Mouse (Mus musculus): ENCODE data around the gene 1300017J02Rik. TPM values are rescaled to one million over a fixed set of nuclear protein-coding genes. Genes with fewer than 3 reads are reported as not detected.

The 1300017J02Rik gene
- polyA plus RNA-seq, 1 experiment from 2014 or later, result 1.9 TPM

Other genes starting within 250 kb of the 1300017J02Rik start
- gene Rab6b, start 193.3 kb downstream of the 1300017J02Rik start, polyA plus RNA-seq (2014; fragmentation: Nextera tagmentation; extraction: Ambion mirVana), result 0.87 and 1.9 TPM in 2 replicates
- gene Srprb, start 102.9 kb downstream of the 1300017J02Rik start, polyA plus RNA-seq (2014; fragmentation: Nextera tagmentation; extraction: Ambion mirVana), result 65.4 and 66.0 TPM in 2 replicates
- not detected in 2 replicates for gene Gm20425, start 74.8 kb downstream of the 1300017J02Rik start, polyA plus RNA-seq (2014; fragmentation: Nextera tagmentation; extraction: Ambion mirVana)
- gene Trf, start 74.6 kb downstream of the 1300017J02Rik start, polyA plus RNA-seq (2014; fragmentation: Nextera tagmentation; extraction: Ambion mirVana), result 9.7 and 11.7 TPM in 2 replicates
- 83.1 and 102 TPM in 2 replicates for gene Topbp1, start 133 bp upstream of the 1300017J02Rik start, polyA plus RNA-seq (2014; fragmentation: Nextera tagmentation; extraction: Ambion mirVana)
- gene Cdv3, start 60.8 kb upstream of the 1300017J02Rik start, polyA plus RNA-seq (2014; fragmentation: Nextera tagmentation; extraction: Ambion mirVana), result 123 and 139 TPM in 2 replicates
- 0.85 and 1.1 TPM in 2 replicates for gene Bfsp2, start 175.3 kb upstream of the 1300017J02Rik start, polyA plus RNA-seq (2014; fragmentation: Nextera tagmentation; extraction: Ambion mirVana)